Mouse (Mus musculus) neural tube, embryonic 12.5 days (tissue): ENCODE measurements at regions not wholly inside any gene's neighbourhood (a gene's known extent, or its start where the extent isn't known, plus 50 kb on each side); places are given as distances from the start of the nearest gene placed in this dataset.

Source experiments
- ATAC-seq: fragments of 200-750 bp; cut with Nextera tagmentation; 2 replicates; pipeline ENCODE4 v1.8.0; 2017; ENCODE audit warnings: low read depth, mild to moderate bottlenecking, moderate TSS enrichment, moderate library complexity; ENCODE audit not compliant: low FRiP score
- H3K27ac ChIP-seq: fragments of 300-500 bp; sonication (generic); 2 replicates; pipeline ENCODE4 v1.5.1; 2016
- H3K27me3 ChIP-seq: fragments of 300-500 bp; sonication (generic); replicated peaks from 2 replicates; pipeline ENCODE4 v1.6.1; 2016; ENCODE audit warnings: mild to moderate bottlenecking
- H3K36me3 ChIP-seq: fragments of 300-500 bp; sonication (generic); 2 replicates; pipeline ENCODE4 v1.6.1; 2016; ENCODE audit warnings: mild to moderate bottlenecking
- H3K4me1 ChIP-seq: fragments of 300-500 bp; sonication (generic); 2 replicates; pipeline ENCODE4 v1.6.1; 2016
- H3K4me2 ChIP-seq: fragments of 300-500 bp; sonication (generic); replicated peaks from 2 replicates; pipeline ENCODE4 v1.6.1; 2016; ENCODE audit warnings: mild to moderate bottlenecking
- H3K4me3 ChIP-seq: fragments of 300-500 bp; sonication (generic); 2 replicates; pipeline ENCODE4 v1.5.1; 2016
- H3K9ac ChIP-seq: fragments of 300-500 bp; sonication (generic); 2 replicates; pipeline ENCODE4 v1.6.1; 2016; ENCODE audit warnings: mild to moderate bottlenecking
- H3K9me3 ChIP-seq: fragments of 300-500 bp; sonication (generic); 2 replicates; pipeline ENCODE4 v1.6.1; 2016; ENCODE audit warnings: mild to moderate bottlenecking
- WGBS: fragments of 180-500 bp; shearing (Covaris S2); methylation state at CpG from one replicate; pipeline ENCODE4 v1.1.7; 2016; 5-methylcytosine and 5-hydroxymethylcytosine counted together

- H3K9ac ChIP-seq: no peak overlapping the region
- no peaks in the 10 kb centered on the region for H3K9me3 ChIP-seq
- 95% methylated on average over 15 of the region's 15 CpGs for WGBS
- H3K4me1 ChIP-seq: no peaks in the 10 kb centered on the region
- no peak for ATAC-seq
- H3K36me3 ChIP-seq: no peaks in the 10 kb centered on the region
- H3K4me3 ChIP-seq: no peak overlapping the region
- no peak overlapping the region for H3K4me2 ChIP-seq
- no peaks in the 10 kb centered on the region for H3K27me3 ChIP-seq
- no peak overlapping the region for H3K27ac ChIP-seq
Measured at GRCm38 (mm10) chr3:121902246-121902645, 50.1 kb upstream of the Arhgap29 start.

- Histone ChIP-seq H3K9ac (no peak overlapping the region), H3K9me3 (no peaks in the 10 kb centered on the region), H3K27ac (no peak overlapping the region), H3K27me3 (no peaks in the 10 kb centered on the region), H3K36me3 (no peaks in the 10 kb centered on the region), H3K4me3 (no peak overlapping the region), H3K4me1 (no peaks in the 10 kb centered on the region), H3K4me2 (no peak overlapping the region)
- ATAC-seq: no peak
- WGBS: 82% methylated on average over 8 of the region's 8 CpGs
Measured at GRCm38 (mm10) chr3:121900429-121900844, 51.9 kb upstream of the Arhgap29 start.

- Histone ChIP-seq H3K36me3 (no peaks in the 10 kb centered on the region), H3K4me1 (no peaks in the 10 kb centered on the region), H3K4me3 (no peak overlapping the region), H3K9ac (no peak overlapping the region), H3K4me2 (no peak overlapping the region), H3K27me3 (no peaks in the 10 kb centered on the region), H3K9me3 (no peaks in the 10 kb centered on the region), H3K27ac (no peak overlapping the region)
- no peak for ATAC-seq
- WGBS: 80% methylated on average over 14 of the region's 14 CpGs
Measured at GRCm38 (mm10) chr3:121897821-121898574, 54.3 kb upstream of the Arhgap29 start.

GRCm38 (mm10) chr3:121893606-121894005 lies 58.7 kb upstream of the Arhgap29 start:
- H3K27me3 ChIP-seq: no peaks in the 10 kb centered on the region
- H3K4me3 ChIP-seq: no peak overlapping the region
- H3K9ac ChIP-seq: no peak overlapping the region
- ATAC-seq: no peak
- H3K36me3 ChIP-seq: no peaks in the 10 kb centered on the region
- no peak overlapping the region for H3K4me2 ChIP-seq
- 85% methylated on average over 7 of the region's 7 CpGs for WGBS
- H3K27ac ChIP-seq: no peak overlapping the region
- H3K4me1 ChIP-seq: no peaks in the 10 kb centered on the region
- H3K9me3 ChIP-seq: no peaks in the 10 kb centered on the region

DNA sequence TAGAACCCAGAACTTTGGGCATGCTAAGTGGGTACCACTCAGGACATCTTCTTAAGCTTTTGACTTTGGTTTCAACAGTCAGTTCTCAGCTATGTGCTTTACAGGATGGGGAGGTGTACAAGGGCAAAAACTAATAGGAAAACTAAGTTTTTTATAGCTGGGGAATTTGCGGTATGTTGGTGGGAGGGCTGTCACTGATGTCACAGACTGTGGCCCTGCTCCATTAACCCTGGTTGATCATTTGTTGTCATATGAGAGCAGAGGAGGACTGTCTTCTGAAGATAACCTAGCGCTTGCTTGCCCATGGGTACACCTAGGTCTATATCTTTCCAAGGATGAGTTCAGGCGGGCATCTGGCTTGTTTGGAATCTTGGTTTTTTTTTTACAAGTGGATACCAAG lies 59.7 kb upstream of the Arhgap29 start:
- no peak for ATAC-seq
- H3K9ac ChIP-seq: no peak overlapping the region
- no peaks in the 10 kb centered on the region for H3K4me1 ChIP-seq
- no peaks in the 10 kb centered on the region for H3K27me3 ChIP-seq
- WGBS: 91% methylated on average over 3 of the region's 3 CpGs
- H3K4me2 ChIP-seq: no peak overlapping the region
- no peak overlapping the region for H3K27ac ChIP-seq
- H3K9me3 ChIP-seq: no peaks in the 10 kb centered on the region
- H3K36me3 ChIP-seq: no peaks in the 10 kb centered on the region
- H3K4me3 ChIP-seq: no peak overlapping the region

GRCm38 (mm10) chr3:121891338-121891737 lies 61.0 kb upstream of the Arhgap29 start:
- no peaks in the 10 kb centered on the region; the same call in 1 of the 2 replicates for H3K4me1 ChIP-seq
- H3K9me3 ChIP-seq: no peaks in the 10 kb centered on the region
- 71% methylated on average over 9 of the region's 9 CpGs for WGBS
- H3K36me3 ChIP-seq: no peaks in the 10 kb centered on the region
- H3K27ac ChIP-seq: no peak overlapping the region
- H3K9ac ChIP-seq: no peak overlapping the region
- ATAC-seq: no peak
- H3K27me3 ChIP-seq: no peaks in the 10 kb centered on the region
- H3K4me3 ChIP-seq: no peak overlapping the region
- no peak overlapping the region for H3K4me2 ChIP-seq

DNA sequence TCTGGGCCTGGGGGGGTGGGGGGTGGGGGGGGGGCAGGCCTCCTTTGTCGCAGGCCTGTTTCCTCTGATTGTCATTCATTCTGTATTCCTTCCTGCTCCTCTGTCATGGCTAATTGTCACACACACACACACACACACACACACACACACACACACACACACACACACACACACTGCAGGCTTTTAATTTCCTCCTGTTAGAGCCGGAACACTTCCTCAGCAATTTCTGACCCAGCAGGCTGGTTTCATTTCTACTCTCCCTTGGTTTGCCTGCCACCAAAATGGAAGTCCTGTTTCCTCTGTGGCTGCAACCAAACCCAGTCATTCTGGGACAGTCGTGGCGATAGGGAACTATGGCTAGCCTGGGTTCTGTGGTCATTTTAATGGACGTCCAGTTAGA lies 61.8 kb upstream of the Arhgap29 start:
- WGBS: 61% methylated on average over 4 of the region's 5 CpGs
- no peaks in the 10 kb centered on the region for H3K27me3 ChIP-seq
- no peak overlapping the region for H3K4me2 ChIP-seq
- H3K36me3 ChIP-seq: no peaks in the 10 kb centered on the region
- H3K4me3 ChIP-seq: no peak overlapping the region
- H3K9me3 ChIP-seq: no peaks in the 10 kb centered on the region
- H3K4me1 ChIP-seq: no peaks in the 10 kb centered on the region; the same call in 1 of the 2 replicates
- no peak overlapping the region for H3K9ac ChIP-seq
- ATAC-seq: no peak
- no peak overlapping the region for H3K27ac ChIP-seq

GRCm38 (mm10) chr3:121886870-121887605 lies 65.3 kb upstream of the Arhgap29 start:
- 20% methylated on average over 14 of the region's 15 CpGs for WGBS
- Histone ChIP-seq H3K9ac (no peak overlapping the region), H3K36me3 (no peaks in the 10 kb centered on the region), H3K4me2 (peak overlapping the region; percentile 36; the same call in 1 of the 2 replicates), H3K27ac (no peak overlapping the region), H3K27me3 (no peaks in the 10 kb centered on the region), H3K4me3 (no peak overlapping the region), H3K4me1 (no peaks in the 10 kb centered on the region; the same call in 1 of the 2 replicates), H3K9me3 (no peaks in the 10 kb centered on the region)
- ATAC-seq: no peak

- no peaks in the 10 kb centered on the region; the same call in 1 of the 2 replicates for H3K4me1 ChIP-seq
- 46% methylated on average over 10 of the region's 10 CpGs for WGBS
- H3K36me3 ChIP-seq: no peaks in the 10 kb centered on the region
- H3K4me3 ChIP-seq: no peak overlapping the region
- H3K4me2 ChIP-seq: peak overlapping the region; percentile 36; the same call in 1 of the 2 replicates
- H3K27me3 ChIP-seq: no peaks in the 10 kb centered on the region
- H3K9me3 ChIP-seq: no peaks in the 10 kb centered on the region
- no peak overlapping the region for H3K27ac ChIP-seq
- H3K9ac ChIP-seq: no peak overlapping the region
- ATAC-seq: no peak
Measured at GRCm38 (mm10) chr3:121886309-121886708, 66.0 kb upstream of the Arhgap29 start.

DNA sequence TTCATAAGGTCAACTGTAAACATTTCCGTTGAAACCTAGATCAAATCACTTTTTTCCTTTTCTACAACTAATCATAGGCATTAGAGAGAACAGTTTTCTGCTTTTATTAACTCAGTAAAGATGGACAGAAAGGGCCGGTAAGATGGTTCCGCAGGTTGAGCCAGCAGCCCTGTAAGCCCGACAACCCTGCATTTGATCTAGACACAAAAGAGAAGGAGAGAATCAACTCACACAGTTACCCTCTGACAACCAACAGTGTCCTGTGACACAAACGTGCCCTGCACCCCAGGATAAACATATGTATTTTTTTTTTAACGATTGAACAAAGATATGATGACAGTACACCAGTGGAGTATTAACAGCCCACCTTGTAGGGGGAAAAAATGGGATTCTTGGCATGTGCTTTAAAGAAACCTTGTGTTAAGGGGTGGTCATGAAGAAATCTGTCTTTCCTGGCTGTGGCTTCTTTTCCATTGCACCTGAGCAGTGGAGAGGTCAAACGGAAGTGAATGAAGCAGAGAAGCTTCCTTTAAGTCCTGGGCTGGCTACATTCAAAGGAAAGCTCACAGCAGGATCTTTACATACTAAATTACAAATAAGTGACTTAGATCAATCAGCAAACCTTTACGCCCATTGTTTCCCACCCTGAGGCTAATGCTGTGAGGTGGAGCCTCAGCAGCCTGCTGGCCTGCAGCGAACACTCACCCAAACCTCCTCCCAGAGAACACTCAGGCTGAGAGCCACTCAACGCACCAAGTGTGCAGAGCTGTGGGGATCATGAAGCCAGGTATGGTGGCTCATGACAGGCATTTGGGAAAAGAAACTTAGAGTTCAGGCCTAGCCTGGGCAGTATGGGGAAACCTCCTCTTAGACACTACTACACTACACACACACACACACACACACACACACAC lies 66.8 kb upstream of the Arhgap29 start:
- Histone ChIP-seq H3K9me3 (no peaks in the 10 kb centered on the region), H3K27me3 (no peaks in the 10 kb centered on the region), H3K27ac (no peak overlapping the region), H3K36me3 (no peaks in the 10 kb centered on the region), H3K4me2 (peak overlapping the region; percentile 32), H3K9ac (no peak overlapping the region), H3K4me3 (no peak overlapping the region), H3K4me1 (no peaks in the 10 kb centered on the region; the same call in 1 of the 2 replicates)
- ATAC-seq: peak; percentile 23; the same call in 1 of the 2 replicates
- 11% methylated on average over 10 of the region's 10 CpGs for WGBS

- Histone ChIP-seq H3K9me3 (no peaks in the 10 kb centered on the region), H3K9ac (no peak overlapping the region), H3K4me3 (no peak overlapping the region), H3K36me3 (no peaks in the 10 kb centered on the region), H3K4me2 (peak overlapping the region; percentile 32; the same call in 1 of the 2 replicates), H3K27ac (no peak overlapping the region), H3K4me1 (no peaks in the 10 kb centered on the region; the same call in 1 of the 2 replicates), H3K27me3 (no peaks in the 10 kb centered on the region)
- 24% methylated on average over 18 of the region's 18 CpGs for WGBS
- ATAC-seq: peak; percentile 51; the same call in 1 of the 2 replicates
Measured at GRCm38 (mm10) chr3:121884328-121885248, 67.8 kb upstream of the Arhgap29 start.
